Mouse (Mus musculus) right cerebral cortex, postnatal 25 days (tissue): ENCODE results near the gene Agxt2.
A peak's percentile ranks its signal among the peaks of the same experiment; 100 is the strongest.

Experiments used
- DNase-seq: peaks from one replicate; pipeline ENCODE4 v3.0.0; 2022

Gene Agxt2

GRCm38 (mm10) chr15:10358039-10358948 is at the start of gene Agxt2:
TSS of gene Agxt2 (plus strand) at chr15:10358532.
- no peak for DNase-seq

- DNase-seq = no peak
Observed at GRCm38 (mm10) chr15:10311826-10312225, 46.5 kb upstream of the Agxt2 start.

- peak; percentile 32 for DNase-seq
Observed at GRCm38 (mm10) chr15:10313522-10314455, 44.5 kb upstream of the Agxt2 start.

- no peak for DNase-seq
Observed at GRCm38 (mm10) chr15:10325080-10325479, 33.3 kb upstream of the Agxt2 start, which contains the start of gene Gm21973. TSS of gene Gm21973 (plus strand) at chr15:10325380.

GRCm38 (mm10) chr15:10330626-10331025 is 27.7 kb upstream of the Agxt2 start:
- no peak for DNase-seq

- DNase-seq = no peak
Observed at GRCm38 (mm10) chr15:10332566-10332965, 25.8 kb upstream of the Agxt2 start.

- DNase-seq = no peak
Observed at GRCm38 (mm10) chr15:10338606-10339005, 19.7 kb upstream of the Agxt2 start.

- no peak for DNase-seq
Observed at GRCm38 (mm10) chr15:10347044-10347443, 11.3 kb upstream of the Agxt2 start.

- no peak for DNase-seq
Observed at GRCm38 (mm10) chr15:10366331-10366730, 8.0 kb downstream of the Agxt2 start.

- no peak for DNase-seq
Observed at GRCm38 (mm10) chr15:10375404-10375803, 17.1 kb downstream of the Agxt2 start.

- no peak for DNase-seq
Observed at GRCm38 (mm10) chr15:10378338-10378959, 20.1 kb downstream of the Agxt2 start.

GRCm38 (mm10) chr15:10379757-10380458 is 21.6 kb downstream of the Agxt2 start:
- no peak for DNase-seq

GRCm38 (mm10) chr15:10387263-10387662 is 28.9 kb downstream of the Agxt2 start:
- DNase-seq = no peak

- no peak for DNase-seq
Observed at GRCm38 (mm10) chr15:10399795-10400194, 41.5 kb downstream of the Agxt2 start.

GRCm38 (mm10) chr15:10400415-10400814 is 42.1 kb downstream of the Agxt2 start:
- no peak for DNase-seq

GRCm38 (mm10) chr15:10409842-10410241 is 51.5 kb downstream of the Agxt2 start:
- DNase-seq = no peak

GRCm38 (mm10) chr15:10410881-10411280 is 52.5 kb downstream of the Agxt2 start:
- DNase-seq = no peak

- DNase-seq = no peak
Observed at GRCm38 (mm10) chr15:10413656-10414055, 55.3 kb downstream of the Agxt2 start.

- DNase-seq = no peak
Observed at GRCm38 (mm10) chr15:10421138-10421784, 62.9 kb downstream of the Agxt2 start.

- no peak for DNase-seq
Observed at GRCm38 (mm10) chr15:10421785-10422144, 63.4 kb downstream of the Agxt2 start.

GRCm38 (mm10) chr15:10426124-10426523 is 67.8 kb downstream of the Agxt2 start:
- no peak for DNase-seq
